Mouse (Mus musculus) layer of hippocampus, adult 9-11 months (tissue): ENCODE data around the gene Usp24.
A peak's percentile ranks its signal among the peaks of the same experiment; 100 is the strongest.

Experiments
- DNase-seq: peaks from one replicate; pipeline ENCODE4 v3.0.0; 2022

Gene Usp24

DNA sequence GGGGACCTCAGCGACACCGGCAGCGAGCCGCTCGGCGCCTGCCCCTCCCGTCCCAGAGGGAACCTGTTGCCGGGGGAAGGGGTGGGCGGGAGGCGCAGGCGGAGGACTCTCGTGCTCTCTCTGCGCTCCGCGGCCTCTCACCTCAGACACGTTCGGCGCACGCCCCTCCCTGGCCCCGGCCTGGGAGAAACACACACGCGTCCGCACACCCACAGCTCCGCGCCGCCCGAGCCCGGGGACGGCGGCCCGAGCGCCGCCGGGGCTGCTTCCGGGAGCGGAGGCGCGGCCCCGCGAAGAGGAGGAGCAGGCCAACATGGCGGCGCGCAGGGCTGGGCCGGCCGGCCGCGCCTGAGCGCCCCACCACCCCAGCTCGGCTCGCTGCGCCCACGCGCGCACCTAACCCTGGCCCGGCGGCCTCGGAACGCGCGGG lies at the start of gene Usp24:
Gene Usp24, plus strand, starts transcription at position 293 of the 430 bp plus-strand sequence.
- peak; percentile 67 for DNase-seq

DNA sequence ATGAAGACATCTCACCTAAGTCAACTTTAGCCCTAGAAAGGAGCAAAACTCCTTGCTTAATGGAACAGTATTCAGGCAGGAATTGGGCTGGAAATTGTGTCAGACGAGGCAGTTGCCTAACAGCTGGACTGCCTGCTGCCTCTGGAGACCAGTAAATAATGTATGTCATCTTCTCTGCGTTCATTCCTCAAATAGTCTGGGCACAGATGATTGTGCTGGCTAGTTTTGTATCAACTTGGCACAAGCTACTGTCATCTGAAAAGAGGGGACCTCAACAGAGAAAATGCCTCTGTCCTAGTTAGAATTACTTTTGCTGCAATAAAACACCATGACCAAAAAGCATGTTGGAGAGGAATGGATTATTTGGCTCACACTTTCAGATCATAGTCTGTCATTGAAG lies 39.1 kb upstream of the Usp24 start:
- DNase-seq: no peak

DNA sequence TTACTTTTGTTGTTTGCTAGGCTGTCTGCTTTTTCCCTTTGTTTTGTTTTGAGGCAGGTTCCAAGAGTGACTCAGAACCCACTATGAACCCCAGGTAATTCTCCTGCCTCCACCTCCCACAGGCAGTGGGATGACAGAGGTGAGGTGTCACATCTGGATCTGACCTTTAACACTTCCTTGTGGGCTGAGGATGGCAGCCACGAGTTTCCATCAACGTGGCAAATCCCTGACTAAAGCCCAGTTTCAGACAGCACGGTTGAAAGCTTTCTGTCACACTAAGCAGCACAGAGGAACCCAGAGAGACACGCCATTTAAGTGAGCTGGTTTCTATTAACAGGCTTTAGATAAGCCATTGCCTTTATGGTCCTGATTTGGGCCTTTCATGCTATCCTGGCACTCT lies 36.8 kb upstream of the Usp24 start:
- no peak for DNase-seq

DNA sequence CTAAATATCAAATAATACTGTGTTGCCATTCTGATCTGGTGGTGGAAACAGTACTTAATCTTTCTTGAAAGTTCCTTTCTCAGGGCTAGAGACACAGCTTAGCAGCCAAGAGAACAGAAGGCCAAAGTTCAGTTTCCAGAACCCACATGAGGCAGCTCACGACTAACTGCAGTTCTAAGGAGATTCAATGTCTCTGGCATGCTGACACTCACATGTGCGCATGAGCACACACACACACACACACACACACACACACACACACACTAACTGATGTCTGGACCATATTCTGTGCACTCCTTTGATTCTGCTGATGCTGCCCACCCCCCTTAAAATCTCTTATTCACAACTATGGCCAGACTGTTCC lies 34.9 kb upstream of the Usp24 start:
- no peak for DNase-seq

DNA sequence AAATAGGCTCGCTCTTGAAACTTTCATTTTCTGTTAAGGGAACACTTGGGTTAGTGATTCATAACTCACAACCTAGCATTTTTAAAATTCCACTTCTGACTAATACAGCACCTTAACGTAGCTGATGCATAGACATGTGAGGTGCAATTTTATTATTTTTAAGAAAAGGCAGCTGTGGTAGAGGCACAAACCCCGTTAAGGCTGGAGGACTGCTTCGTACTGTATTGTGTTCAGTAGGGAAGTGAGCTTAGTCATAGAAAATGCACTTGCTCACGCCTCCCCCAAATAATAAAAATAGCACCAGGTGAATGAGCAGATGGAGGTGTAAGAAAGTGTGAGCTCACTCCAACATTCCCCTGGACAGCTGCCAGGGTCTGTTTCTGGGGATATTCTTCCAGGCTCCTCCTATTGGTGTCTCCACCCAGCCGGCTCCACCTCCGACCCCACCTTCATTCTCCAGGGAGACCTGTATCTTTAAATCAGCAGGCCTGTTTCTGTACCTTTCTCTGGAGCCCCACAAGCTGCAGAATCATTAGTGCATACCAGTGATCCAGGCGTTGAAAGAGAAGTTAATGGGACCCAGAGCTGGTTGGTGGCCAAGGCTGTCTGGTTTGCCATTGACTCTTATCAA lies 34.4 kb upstream of the Usp24 start:
- DNase-seq: peak; percentile 24

DNA sequence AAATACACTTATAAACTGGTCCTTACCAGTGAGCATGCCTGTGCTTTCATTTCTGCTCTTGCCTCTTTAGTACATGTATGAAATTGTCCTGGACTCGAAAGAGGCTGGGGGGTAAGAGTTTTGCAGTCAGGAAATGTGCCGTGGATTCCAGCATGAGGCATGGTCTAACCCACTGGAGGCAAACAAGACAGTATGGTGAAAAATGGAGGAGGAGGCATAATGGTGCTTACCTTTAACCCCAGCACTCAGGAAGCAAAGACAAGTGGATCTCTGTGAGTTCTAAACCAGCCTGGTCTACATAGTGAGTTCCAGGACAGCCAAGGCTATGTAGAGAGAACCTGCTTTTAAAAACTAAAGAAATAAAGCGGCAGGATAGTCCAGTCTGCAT lies 33.9 kb upstream of the Usp24 start:
- DNase-seq: no peak

DNA sequence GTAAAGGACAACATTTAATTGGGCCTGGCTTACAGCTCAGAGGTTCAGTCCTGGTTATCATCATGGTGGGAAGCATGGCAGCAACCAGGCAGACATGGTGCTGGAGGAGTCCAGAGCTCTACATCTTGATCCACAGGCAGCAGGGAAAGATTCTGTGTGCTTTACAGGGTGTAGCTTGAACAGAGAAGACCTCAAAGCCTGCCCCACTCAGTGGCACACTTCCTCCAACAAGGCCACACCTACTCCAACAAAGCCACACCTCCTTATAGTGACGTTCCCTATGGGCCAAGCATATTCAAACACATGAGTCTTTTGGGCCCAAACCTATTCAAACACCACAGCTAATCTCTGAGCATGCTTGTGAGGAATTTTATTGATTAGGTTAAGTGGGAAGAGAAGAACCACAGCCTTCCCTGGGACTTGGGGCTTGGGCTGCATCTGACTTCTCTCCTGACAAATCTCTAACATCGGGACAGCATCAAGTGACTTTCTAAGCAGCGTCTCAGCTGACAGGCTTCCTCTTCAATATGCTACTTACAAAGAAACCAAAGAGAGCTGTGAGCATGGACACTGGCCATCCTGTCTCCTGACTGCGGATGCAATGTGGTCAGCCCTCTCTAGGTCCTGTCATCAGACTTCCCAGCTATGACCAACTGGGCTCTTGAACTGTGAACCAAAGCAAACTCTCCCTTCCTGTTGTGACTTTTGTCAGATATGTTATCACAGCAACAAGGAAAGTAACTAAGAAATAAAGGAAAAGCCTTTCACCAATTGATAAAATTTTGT lies 28.9 kb upstream of the Usp24 start:
- no peak for DNase-seq

DNA sequence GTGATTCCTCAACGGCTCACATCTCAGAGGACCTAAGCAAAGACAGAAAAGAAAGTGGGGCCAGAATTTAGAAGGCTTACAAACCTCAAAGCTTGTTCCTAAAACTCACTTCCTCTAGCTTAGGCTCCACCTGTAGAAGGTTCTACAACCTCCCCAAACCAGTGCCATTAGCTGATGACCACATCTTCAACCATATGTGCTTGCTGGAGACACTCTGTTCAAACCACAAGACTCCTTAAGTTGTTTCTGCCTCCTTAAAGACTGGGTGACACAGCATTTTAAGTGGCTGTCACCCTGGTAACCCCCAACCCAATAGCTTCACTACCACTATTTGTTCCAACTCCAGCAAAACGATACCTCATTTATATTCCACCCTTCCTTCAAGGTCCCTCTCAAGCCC lies 25.8 kb upstream of the Usp24 start:
- DNase-seq: no peak

DNA sequence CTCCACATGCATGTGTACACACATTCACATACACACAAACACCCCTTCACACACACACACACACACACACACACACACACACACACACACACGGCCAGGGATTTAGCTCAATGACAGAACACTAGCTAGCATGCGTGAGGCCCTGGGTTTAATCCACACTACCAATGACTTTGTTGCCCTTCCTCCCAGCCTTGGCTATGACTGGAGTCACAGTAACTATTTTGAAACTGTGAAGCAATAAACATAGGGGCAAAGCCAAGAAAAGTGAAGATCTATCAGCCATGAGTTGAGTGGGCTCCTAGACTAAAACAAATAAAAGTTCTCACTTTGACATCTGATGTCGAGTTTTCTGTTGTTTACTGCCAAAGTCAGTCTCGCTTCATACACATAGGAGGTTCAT lies 23.2 kb upstream of the Usp24 start:
- no peak for DNase-seq

DNA sequence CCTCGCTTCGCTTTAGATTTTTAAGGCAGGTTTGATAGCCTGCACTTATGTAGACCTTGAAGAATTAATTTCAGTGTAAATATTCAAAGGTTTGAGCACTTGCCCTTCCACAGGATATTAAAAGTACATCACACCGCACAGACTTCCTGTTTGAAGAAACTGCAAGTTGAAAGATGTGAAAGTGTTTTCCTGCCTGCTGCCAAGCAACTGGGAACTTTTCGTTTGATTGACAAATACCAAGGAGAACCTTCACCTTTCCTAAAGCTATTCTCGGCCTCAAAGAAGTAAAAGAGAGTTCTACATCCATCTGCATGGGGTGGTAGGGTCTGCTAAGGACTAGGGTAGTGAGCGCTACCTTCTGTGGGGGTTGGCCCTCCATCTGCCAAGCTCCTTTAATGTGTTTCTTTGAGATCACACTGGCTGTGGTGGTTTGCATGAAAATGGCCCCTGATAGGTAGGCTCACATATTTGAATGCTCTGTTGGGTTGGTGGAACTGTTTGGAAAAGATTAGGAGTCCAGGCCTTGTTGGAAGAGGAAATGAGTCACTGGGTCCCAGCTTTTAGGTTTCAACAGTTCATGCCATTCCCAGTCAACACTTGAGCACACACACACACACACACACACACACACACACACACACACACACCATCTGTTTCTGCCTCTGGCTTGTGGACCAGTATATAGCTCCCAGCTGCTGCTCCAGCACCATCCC lies 22.5 kb upstream of the Usp24 start:
- no peak for DNase-seq

DNA sequence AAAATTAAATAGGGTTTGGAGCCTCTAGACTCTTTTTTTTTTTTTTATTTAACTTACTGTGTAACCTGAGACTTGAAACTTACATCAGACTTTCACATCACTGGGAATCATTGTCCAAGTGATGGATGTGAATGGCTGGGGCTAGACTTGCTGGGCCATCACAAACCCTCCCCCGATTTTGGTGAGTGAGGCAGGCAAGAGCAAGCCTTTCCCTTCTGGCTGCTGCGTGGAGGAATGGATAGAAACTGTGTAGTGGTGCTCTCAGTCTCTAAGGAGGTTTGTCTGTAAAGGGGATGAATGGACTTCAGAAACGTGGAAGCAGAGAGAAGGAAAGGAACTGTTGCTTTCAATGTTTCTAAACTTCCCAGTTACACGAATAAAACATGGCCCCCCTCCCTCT lies 20.3 kb upstream of the Usp24 start:
- DNase-seq: no peak

DNA sequence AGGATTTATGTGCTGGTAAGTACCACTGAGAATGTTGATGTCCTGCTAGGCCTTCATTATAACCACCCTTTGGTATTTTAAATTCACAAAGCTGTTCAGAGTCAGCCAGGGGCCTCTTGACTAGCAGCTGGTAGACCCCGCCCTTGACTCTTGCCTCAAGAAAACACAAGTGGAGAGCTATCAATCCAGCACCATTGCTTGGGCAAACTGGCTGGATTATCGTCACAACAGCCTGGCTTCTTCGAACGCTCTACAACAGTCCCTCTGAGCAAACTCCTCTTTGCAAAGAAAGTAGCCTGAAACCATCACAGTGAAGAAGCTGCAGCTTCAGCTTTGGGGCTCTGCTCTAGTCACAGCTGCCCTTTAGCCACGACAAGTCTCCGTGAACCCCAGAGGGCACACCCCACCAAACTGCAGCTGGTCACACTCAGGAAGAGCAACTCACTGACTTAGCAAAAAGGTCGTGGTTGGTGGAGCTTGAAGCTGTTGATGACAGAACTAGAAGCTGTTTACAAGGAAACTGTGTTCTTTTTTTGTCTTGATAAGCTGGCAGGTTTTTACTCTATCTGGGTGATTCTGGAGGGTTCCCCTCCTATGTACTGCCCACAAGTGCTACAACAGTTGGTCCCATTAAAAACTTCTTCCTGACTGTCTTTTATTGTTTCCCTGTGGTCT lies 19.5 kb upstream of the Usp24 start:
- DNase-seq: no peak

DNA sequence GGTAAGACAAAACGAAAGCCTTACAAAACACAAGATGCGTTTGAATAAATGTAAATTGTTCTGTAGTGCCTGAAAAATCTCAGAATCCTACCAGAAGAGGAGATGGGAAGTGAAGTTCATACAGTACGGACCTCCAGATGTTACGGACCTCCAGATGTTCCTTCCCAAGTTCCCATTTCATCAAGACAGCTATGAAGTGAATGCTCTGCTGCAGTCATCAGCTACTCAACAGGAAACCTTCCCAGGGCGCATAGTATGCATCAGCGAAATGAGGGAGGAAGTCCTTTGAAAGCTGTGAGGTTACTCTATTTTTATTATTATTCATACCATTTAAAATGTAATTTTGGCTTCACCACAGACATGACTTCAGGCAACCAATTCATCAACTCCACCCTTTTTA lies 14.7 kb upstream of the Usp24 start:
- DNase-seq: no peak

DNA sequence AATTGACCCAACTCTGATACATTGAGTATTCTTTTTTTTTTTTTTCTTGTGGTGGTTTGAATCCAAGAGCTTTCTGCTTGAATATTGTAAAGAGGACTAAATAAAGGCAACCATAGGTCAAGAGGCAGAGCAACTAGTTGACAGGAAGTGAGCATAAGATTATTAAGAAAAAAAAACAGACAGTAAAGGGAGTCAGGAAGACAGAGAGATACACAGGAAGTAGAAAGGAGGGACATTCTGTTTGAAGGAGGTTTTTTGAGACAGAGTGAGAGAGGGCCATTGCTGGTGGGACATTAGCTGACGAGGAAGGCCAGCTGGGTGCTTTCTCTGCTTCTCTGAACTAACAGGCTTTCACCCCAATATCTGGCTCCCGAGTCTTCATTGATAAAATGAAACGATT lies 7.9 kb upstream of the Usp24 start:
- DNase-seq: no peak

DNA sequence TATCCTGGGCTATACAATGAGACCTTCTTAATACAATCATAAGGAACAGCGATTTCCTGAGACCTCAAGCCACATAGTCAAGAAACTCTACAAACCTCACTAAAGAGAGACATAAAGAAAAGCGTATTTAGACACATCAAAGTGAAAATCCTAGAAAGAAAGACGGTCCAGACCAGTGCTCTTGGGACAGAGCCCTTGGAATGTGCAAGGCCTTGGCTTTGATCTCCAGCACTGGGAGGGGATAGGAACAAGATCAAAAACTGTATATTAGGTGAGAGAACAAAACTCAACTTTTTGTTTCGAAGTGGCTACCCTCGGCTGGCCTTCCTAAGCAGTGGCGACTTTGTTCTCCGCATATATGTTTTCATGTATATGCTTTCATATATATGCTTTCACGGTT lies 3.4 kb upstream of the Usp24 start:
- DNase-seq: no peak

DNA sequence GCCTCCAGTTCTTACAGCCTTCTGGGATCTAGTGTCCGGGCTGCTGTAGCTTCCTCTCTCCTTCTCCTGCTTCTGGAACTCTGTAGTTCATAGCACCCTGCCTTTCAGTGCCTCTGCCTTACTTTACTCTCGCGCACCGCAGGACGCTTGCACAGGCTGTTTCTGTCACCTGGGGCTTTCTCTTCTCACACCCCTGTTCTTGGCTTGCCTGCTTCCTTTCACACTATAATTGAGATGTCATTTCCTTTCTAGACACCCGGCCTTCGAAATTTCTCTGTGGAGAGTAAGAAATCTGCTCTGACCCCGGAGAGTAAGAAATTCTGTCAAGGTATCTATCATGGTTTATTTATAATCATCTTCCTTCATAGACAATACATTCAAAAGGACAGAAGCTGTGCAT lies 2.9 kb upstream of the Usp24 start:
- no peak for DNase-seq

DNA sequence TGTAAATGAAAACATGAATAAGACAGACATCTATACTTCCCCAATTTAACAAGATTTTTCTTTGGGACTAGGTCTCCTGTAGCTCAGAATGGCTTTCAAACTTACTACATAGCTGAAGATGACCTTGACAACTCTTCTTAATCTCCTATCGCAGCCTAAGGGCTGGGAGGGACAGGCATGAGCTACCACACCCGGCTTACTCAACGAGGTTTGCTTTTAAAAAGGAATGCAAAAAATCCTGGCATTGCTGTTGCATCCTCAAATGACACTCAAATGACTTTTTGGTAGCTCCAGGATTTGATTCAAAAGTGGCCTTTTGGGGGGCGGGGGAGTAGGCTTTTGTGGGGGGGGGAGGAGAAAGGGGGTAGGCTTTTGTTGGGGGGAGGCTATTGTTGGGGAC lies 2.1 kb upstream of the Usp24 start:
- DNase-seq: no peak

DNA sequence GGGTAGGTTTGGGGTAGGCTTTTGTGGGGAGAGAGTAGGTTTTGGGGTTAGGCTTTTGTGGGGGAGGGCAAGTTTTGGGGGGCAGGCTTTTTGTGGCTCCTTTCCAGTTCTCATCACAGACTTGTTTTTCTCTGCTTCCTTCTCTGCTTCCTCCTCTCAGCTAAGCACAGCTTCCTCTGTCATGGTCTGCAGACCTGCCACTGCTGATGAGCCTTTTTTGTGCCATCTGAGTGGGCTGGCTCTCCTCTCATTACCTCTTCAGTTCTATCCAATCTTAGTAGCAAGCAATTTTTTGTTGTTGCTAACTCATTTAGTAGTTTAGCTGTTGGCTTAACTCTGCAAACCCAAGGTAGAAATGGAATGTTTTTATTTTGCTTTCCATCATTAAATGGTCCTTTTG lies 1.7 kb upstream of the Usp24 start:
- DNase-seq: no peak

DNA sequence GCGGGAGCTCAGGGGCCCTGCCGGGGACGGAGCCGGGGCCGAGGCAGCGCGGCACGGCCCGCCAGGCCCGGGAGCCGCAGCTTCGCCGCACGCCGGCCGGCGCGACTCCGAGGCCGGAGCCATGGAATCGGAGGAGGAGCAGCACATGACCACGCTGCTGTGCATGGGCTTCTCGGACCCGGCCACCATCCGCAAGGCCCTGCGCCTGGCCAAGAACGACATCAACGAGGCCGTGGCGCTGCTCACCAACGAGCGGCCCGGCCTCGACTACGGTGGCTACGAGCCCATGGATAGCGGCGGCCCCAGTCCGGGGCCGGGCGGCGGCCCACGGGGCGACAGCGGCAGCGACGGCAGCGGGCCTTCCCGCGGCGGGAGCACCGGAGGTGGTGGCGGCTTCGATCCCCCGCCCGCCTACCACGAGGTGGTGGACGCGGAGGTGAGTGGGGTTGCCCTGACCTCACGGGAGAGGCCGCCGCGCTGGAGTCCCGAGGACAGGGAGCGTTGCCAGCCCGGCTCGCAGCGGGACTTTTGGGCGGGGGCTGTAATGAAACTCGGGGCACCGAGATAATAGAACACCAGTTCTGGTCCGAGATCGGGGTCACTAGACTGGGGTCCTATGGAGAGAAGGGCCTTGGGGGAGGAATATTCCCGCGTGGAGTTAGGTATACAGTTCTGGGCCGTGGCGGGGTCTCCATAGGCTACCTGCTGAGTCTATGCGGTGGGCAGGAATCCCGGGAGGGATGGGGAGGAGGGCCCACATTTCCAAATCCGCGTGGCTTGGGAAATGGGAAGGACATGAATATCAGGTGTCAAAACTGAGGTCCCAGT lies 552 bp downstream of the Usp24 start:
- peak; percentile 30 for DNase-seq

DNA sequence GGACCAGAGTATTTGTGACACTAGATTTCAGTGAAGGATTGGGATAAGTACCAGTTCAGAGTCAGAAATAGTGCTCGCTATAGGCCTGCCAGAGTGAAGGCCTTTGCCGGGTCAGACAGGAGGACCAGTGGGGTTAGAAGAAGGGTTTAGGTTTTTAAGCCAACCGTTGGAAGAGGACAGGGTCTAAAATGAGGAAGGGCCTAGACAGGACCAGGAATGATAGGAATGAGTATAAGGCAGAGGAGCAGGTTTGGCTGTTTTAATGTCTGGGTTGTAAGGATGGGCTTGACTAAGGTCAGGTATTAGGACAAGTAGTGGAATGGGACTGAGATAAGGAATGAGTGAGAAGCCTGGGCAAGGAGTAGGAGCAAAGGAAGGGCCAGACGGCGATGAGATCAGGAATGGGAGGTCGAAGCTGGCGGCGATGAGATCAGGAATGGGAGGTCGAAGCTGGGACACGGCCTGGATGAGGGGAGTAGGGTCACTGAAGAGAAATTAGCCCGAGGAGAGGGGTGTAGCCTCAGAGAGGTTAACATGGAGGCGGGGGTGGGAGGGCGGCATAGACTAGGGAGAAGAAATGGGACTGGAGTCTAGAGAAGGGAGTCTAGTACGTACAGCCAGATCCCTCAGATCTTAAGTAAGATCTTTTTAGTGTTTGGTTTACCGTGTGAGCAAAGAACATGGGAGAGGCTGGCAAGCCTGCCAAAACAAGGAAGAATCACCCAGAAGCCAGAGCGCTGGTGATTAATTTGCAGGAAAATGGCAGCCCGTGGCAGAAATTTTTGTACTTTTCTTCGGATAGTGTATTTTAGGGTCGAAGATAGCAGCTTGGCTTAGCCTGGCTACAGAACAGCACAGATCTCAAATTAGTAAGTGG lies 1.4 kb downstream of the Usp24 start:
- no peak for DNase-seq

DNA sequence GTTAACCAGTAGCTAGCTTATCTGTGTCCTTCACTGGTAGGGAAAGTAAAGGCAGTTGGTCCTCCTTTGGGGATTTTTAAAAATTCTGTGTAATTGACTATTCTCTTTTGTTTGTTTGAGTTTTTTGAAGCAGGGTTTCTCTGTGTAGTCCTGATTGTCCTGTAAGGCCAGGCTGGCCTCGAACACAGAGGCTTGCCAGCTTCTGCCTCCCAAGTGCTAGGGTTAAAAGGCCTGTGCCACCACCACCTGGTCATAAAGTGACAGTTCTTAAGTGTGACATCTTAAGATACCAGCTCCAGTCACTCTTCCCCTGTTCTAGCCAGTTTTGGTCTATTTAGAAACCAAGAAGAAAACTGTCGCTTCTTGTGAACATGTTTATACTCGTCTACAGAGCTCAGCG lies 2.2 kb downstream of the Usp24 start:
- no peak for DNase-seq

DNA sequence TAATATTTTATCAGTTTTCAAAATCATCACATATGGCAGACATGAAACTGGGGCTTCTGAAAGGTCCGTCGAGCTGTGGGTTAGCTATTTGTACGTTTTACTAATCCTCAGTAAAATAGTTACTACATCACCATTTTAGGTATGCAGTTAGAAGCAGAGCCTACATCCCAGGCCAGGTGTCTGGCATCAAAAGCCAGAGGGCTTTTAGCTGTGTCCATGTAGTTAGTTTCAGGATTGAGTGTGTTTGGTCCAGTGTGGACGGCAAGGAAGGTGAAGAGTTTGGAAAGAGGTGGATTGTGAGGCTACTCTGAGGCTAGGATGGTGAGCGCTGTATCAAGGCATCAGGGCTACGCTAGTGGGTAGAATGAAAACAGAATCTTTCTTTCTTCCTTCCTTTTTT lies 3.0 kb downstream of the Usp24 start:
- no peak for DNase-seq
